Mouse (Mus musculus) midbrain, embryonic 16.5 days (tissue): Measurements from ENCODE around the gene Stau1. TPM values are rescaled to one million over a fixed set of nuclear protein-coding genes. Genes with fewer than 3 reads are reported as not detected.

ENCODE experiments used
- ATAC-seq: fragments of 200-750 bp; cut with Nextera tagmentation; 2 replicates; pipeline ENCODE4 v1.8.0; 2017; ENCODE audit warnings: moderate TSS enrichment
- H3K27ac ChIP-seq: fragments of 300-500 bp; sonication (generic); 2 replicates; pipeline ENCODE4 v1.5.1; 2014; ENCODE audit warnings: mild to moderate bottlenecking, low read length, mixed read lengths
- H3K27me3 ChIP-seq: fragments of 300-500 bp; sonication (generic); 2 replicates; pipeline ENCODE4 v1.6.1; 2014; ENCODE audit warnings: low read depth, low read length, mixed read lengths; ENCODE audit not compliant: control insufficient read depth, insufficient read depth
- H3K36me3 ChIP-seq: fragments of 300-500 bp; sonication (generic); 2 replicates; pipeline ENCODE4 v1.6.1; 2014; ENCODE audit warnings: mild to moderate bottlenecking, low read length, moderate library complexity, mixed read lengths; ENCODE audit not compliant: control insufficient read depth, insufficient read depth
- H3K4me1 ChIP-seq: fragments of 300-500 bp; sonication (generic); 2 replicates; pipeline ENCODE4 v1.6.1; 2014; ENCODE audit warnings: mild to moderate bottlenecking, low read length, mixed read lengths; ENCODE audit not compliant: control insufficient read depth, insufficient read depth
- H3K4me2 ChIP-seq: fragments of 300-500 bp; sonication (generic); 2 replicates; pipeline ENCODE4 v1.6.1; 2014; ENCODE audit warnings: mild to moderate bottlenecking, low read length, mixed read lengths
- H3K4me3 ChIP-seq: fragments of 300-500 bp; sonication (generic); 2 replicates; pipeline ENCODE4 v1.5.1; 2014; ENCODE audit warnings: low read depth, mild to moderate bottlenecking, low read length, moderate library complexity, mixed read lengths
- H3K9ac ChIP-seq: fragments of 300-500 bp; sonication (generic); 2 replicates; pipeline ENCODE4 v1.6.1; 2014; ENCODE audit warnings: low read depth, low read length, mixed read lengths
- H3K9me3 ChIP-seq: fragments of 300-500 bp; sonication (generic); replicated peaks from 2 replicates; pipeline ENCODE4 v1.6.1; 2014; ENCODE audit warnings: mild to moderate bottlenecking, low read length, mixed read lengths; ENCODE audit not compliant: control insufficient read depth, poor library complexity, severe bottlenecking
- WGBS: fragments of 180-500 bp; shearing (Covaris S2); extraction: QIAGEN DNeasy Blood & Tissue Kit; methylation state at CpG from one replicate; pipeline ENCODE4 v1.1.7; 2014; 5-methylcytosine and 5-hydroxymethylcytosine counted together
- polyA plus RNA-seq: library from polyadenylated mRNA; unstranded; fragments of >200 nt; fragmentation: Nextera tagmentation; extraction: Ambion mirVana; gene quantifications from 2 replicates; pipeline ENCODE4 v1.2.1, GENCODE M21; 2015

Gene Stau1
- polyA plus RNA-seq, 1 experiment from 2014 or later, result 122 TPM

GRCm38 (mm10) chr2:166973153-166973552 is 22.9 kb downstream of the Stau1 start:
- Histone ChIP-seq H3K4me2 (no peak overlapping the region), H3K9me3 (no peaks in the 10 kb centered on the region), H3K27me3 (no peaks in the 10 kb centered on the region), H3K4me3 (no peak overlapping the region), H3K36me3 (no peaks in the 10 kb centered on the region), H3K9ac (no peak overlapping the region), H3K27ac (no peak overlapping the region), H3K4me1 (peaks cover 7% of the 10 kb centered on the region)
- WGBS, result 95% methylated on average over 1 of the region's 1 CpGs
- ATAC-seq, result no peak

GRCm38 (mm10) chr2:166964773-166965172 is 31.3 kb downstream of the Stau1 start:
- Histone ChIP-seq H3K4me3 (no peak overlapping the region), H3K4me1 (no peaks in the 10 kb centered on the region), H3K27me3 (no peaks in the 10 kb centered on the region), H3K27ac (no peak overlapping the region), H3K36me3 (no peaks in the 10 kb centered on the region), H3K4me2 (no peak overlapping the region), H3K9me3 (no peaks in the 10 kb centered on the region), H3K9ac (no peak overlapping the region)
- no peak for ATAC-seq
- 90% methylated on average over 2 of the region's 2 CpGs for WGBS

- no peak overlapping the region for H3K4me3 ChIP-seq
- no peak overlapping the region for H3K9ac ChIP-seq
- H3K4me2 ChIP-seq, result no peak overlapping the region
- no peaks in the 10 kb centered on the region for H3K27me3 ChIP-seq
- 92% methylated on average over 8 of the region's 8 CpGs for WGBS
- no peak overlapping the region for H3K27ac ChIP-seq
- ATAC-seq, result no peak
- H3K4me1 ChIP-seq, result no peaks in the 10 kb centered on the region
- no peaks in the 10 kb centered on the region for H3K36me3 ChIP-seq
- H3K9me3 ChIP-seq, result no peaks in the 10 kb centered on the region
These were observed 32.8 kb downstream of the Stau1 start for GRCm38 (mm10) chr2:166963257-166963656.

- no peaks in the 10 kb centered on the region for H3K27me3 ChIP-seq
- H3K4me3 ChIP-seq, result no peak overlapping the region
- H3K36me3 ChIP-seq, result peaks cover 2% of the 10 kb centered on the region; the same call in 1 of the 2 replicates
- H3K4me2 ChIP-seq, result no peak overlapping the region
- no peaks in the 10 kb centered on the region for H3K9me3 ChIP-seq
- no peak overlapping the region for H3K27ac ChIP-seq
- H3K9ac ChIP-seq, result no peak overlapping the region
- WGBS, result 88% methylated on average over 8 of the region's 8 CpGs
- ATAC-seq, result no peak
- no peaks in the 10 kb centered on the region for H3K4me1 ChIP-seq
These were observed 35.3 kb downstream of the Stau1 start for GRCm38 (mm10) chr2:166960648-166961330.

- 53% methylated on average over 7 of the region's 7 CpGs for WGBS
- H3K4me2 ChIP-seq, result no peak overlapping the region
- H3K4me1 ChIP-seq, result no peaks in the 10 kb centered on the region
- no peak overlapping the region for H3K4me3 ChIP-seq
- peaks cover 13% of the 10 kb centered on the region for H3K36me3 ChIP-seq
- no peak overlapping the region for H3K9ac ChIP-seq
- no peak overlapping the region for H3K27ac ChIP-seq
- H3K27me3 ChIP-seq, result no peaks in the 10 kb centered on the region
- ATAC-seq, result no peak
- no peaks in the 10 kb centered on the region for H3K9me3 ChIP-seq
These were observed 39.3 kb downstream of the Stau1 start for GRCm38 (mm10) chr2:166956805-166957204.

- WGBS, result 82% methylated on average over 6 of the region's 6 CpGs
- Histone ChIP-seq H3K27me3 (no peaks in the 10 kb centered on the region), H3K4me2 (no peak overlapping the region), H3K9me3 (no peaks in the 10 kb centered on the region), H3K4me1 (no peaks in the 10 kb centered on the region), H3K27ac (no peak overlapping the region), H3K9ac (no peak overlapping the region), H3K36me3 (peaks cover 40% of the 10 kb centered on the region), H3K4me3 (no peak overlapping the region)
- ATAC-seq, result no peak
These were observed 43.9 kb downstream of the Stau1 start for GRCm38 (mm10) chr2:166952151-166952550.

- no peak overlapping the region for H3K9ac ChIP-seq
- ATAC-seq, result no peak
- no peak overlapping the region for H3K4me2 ChIP-seq
- peaks cover 41% of the 10 kb centered on the region for H3K36me3 ChIP-seq
- H3K4me3 ChIP-seq, result no peak overlapping the region
- WGBS, result 78% methylated on average over 14 of the region's 14 CpGs
- no peaks in the 10 kb centered on the region for H3K9me3 ChIP-seq
- no peaks in the 10 kb centered on the region for H3K27me3 ChIP-seq
- no peaks in the 10 kb centered on the region for H3K4me1 ChIP-seq
- H3K27ac ChIP-seq, result 0 out of 2 replicates have a peak overlapping the region, but pooled peaks have one; percentile 3
These were observed 45.0 kb downstream of the Stau1 start for GRCm38 (mm10) chr2:166950853-166951648.

GRCm38 (mm10) chr2:166948936-166949335 is 47.2 kb downstream of the Stau1 start:
- ATAC-seq, result no peak
- Histone ChIP-seq H3K4me3 (no peak overlapping the region), H3K27me3 (no peaks in the 10 kb centered on the region), H3K27ac (no peak overlapping the region), H3K4me1 (no peaks in the 10 kb centered on the region), H3K9ac (no peak overlapping the region), H3K4me2 (no peak overlapping the region), H3K36me3 (peaks cover 38% of the 10 kb centered on the region), H3K9me3 (no peaks in the 10 kb centered on the region)
- 90% methylated on average over 10 of the region's 10 CpGs for WGBS

- WGBS, result 86% methylated on average over 1 of the region's 1 CpGs
- Histone ChIP-seq H3K4me3 (no peak overlapping the region), H3K4me1 (no peaks in the 10 kb centered on the region), H3K36me3 (peaks cover 39% of the 10 kb centered on the region), H3K27ac (no peak overlapping the region), H3K27me3 (no peaks in the 10 kb centered on the region), H3K9ac (no peak overlapping the region), H3K9me3 (no peaks in the 10 kb centered on the region), H3K4me2 (no peak overlapping the region)
- no peak for ATAC-seq
These were observed 47.9 kb downstream of the Stau1 start for GRCm38 (mm10) chr2:166948246-166948645.
